Mouse (Mus musculus) kidney, embryonic 16.5 days (tissue): ENCODE data around the gene Scarb2. TPM values are rescaled to one million over a fixed set of nuclear protein-coding genes. Genes with fewer than 3 reads are reported as not detected.

Experiments
- ATAC-seq: fragments of 200-750 bp; cut with Nextera tagmentation; 2 replicates; pipeline ENCODE4 v1.8.0; 2017; ENCODE audit warnings: moderate TSS enrichment; ENCODE audit not compliant: low FRiP score, low TSS enrichment
- H3K27ac ChIP-seq: fragments of 300-500 bp; sonication (generic); 2 replicates; pipeline ENCODE4 v1.5.1; 2014; ENCODE audit warnings: low read length
- H3K27me3 ChIP-seq: fragments of 300-500 bp; sonication (generic); 2 replicates; pipeline ENCODE4 v1.6.1; 2014; ENCODE audit warnings: low read length, control low read depth, mixed read lengths; ENCODE audit not compliant: insufficient read depth
- H3K36me3 ChIP-seq: fragments of 300-500 bp; sonication (generic); 2 replicates; pipeline ENCODE4 v1.6.1; 2014; ENCODE audit warnings: low read length, control low read depth, mixed read lengths; ENCODE audit not compliant: insufficient read depth
- H3K4me1 ChIP-seq: fragments of 300-500 bp; sonication (generic); 2 replicates; pipeline ENCODE4 v1.6.1; 2014; ENCODE audit warnings: low read length, control low read depth, mixed read lengths; ENCODE audit not compliant: insufficient read depth
- H3K4me2 ChIP-seq: fragments of 300-500 bp; sonication (generic); replicated peaks from 2 replicates; pipeline ENCODE4 v1.6.1; 2014; ENCODE audit warnings: low read depth, low read length
- H3K4me3 ChIP-seq: fragments of 300-500 bp; sonication (generic); 2 replicates; pipeline ENCODE4 v1.5.1; 2014; ENCODE audit warnings: mild to moderate bottlenecking, low read length
- H3K9ac ChIP-seq: fragments of 300-500 bp; sonication (generic); replicated peaks from 2 replicates; pipeline ENCODE4 v1.6.1; 2014; ENCODE audit warnings: low read length
- H3K9me3 ChIP-seq: fragments of 300-500 bp; sonication (generic); 2 replicates; pipeline ENCODE4 v1.6.1; 2016; ENCODE audit warnings: low read length, control low read depth
- WGBS: fragments of 180-500 bp; shearing (Covaris S2); extraction: QIAGEN DNeasy Blood & Tissue Kit; methylation state at CpG from one replicate; pipeline ENCODE4 v1.1.7; 2014; 5-methylcytosine and 5-hydroxymethylcytosine counted together
- polyA plus RNA-seq: library from polyadenylated mRNA; unstranded; fragments of >200 nt; fragmentation: Nextera tagmentation; extraction: Ambion mirVana; gene quantifications from 2 replicates; pipeline ENCODE4 v1.2.1, GENCODE M21; 2015

Scarb2 gene
- polyA plus RNA-seq, 1 experiment from 2014 or later = 9.5 TPM

DNA sequence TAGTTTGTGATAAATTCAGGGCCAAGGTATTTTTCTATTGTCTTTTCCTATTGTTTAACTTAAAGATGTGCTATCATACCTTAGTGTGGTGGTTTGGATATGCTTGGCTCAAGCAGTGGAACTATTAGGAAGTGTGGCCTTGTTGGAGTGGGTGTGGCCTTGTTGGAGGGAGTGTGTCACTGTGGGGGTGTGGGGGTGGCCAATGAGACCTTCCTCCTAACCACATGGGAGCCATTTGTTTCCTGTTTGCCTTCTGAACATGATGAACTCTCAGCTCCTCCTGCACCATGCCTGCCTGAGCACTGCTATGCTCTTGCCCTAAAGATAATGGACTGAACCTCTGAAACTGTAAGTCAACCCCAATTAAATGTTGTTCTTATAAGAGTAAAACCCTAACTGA, 4.6 kb upstream of the Scarb2 start:
- Histone ChIP-seq H3K9ac (no peak overlapping the region), H3K27ac (no peak overlapping the region), H3K4me1 (peaks cover 4% of the 10 kb centered on the region), H3K36me3 (no peaks in the 10 kb centered on the region), H3K27me3 (no peaks in the 10 kb centered on the region), H3K4me3 (no peak overlapping the region), H3K9me3 (no peaks in the 10 kb centered on the region), H3K4me2 (no peak overlapping the region)
- no peak for ATAC-seq

DNA sequence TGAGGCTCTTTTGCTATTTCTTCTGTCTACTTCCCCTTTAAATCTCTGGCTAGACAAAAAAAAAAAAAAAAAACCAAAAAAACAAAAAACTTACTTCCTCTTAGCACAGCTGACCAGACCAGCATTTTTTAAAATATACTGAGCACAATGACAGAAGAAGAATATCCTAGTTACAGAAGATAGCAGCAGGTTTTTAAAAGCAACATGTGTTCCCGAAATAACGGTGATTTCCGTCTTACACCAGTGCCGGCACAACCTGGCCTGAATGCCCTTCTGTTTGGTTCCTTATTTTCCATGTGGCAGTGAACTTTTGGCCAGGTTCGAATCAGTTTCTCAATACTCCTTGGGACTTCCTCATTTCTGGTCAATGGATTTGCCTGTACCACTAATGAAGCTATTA, 2.2 kb upstream of the Scarb2 start:
- ATAC-seq = no peak
- no peak overlapping the region for H3K4me3 ChIP-seq
- 89% methylated on average over 5 of the region's 5 CpGs for WGBS

DNA sequence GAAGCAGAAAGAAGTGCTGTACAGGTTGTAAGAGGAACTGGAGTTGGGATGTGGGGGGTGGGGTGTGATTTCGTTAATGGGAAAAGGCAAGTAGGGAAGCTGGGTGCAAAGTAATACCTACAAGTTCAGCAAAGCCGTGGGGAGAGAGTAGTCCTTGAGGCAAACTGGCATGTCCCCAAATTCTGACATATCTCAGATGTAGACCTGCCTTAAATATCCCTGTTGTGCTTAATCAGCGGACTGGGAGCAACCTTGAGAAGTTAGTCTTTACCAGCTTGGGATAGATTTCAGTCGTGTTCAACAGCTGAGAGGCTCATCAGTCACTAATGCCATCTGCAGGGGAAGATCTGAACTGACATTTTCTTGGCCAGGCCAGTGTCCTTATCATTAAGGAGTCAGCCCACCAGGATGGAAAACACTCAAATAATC, 318 bp downstream of the Scarb2 start:
- WGBS = 24% methylated on average over 4 of the region's 4 CpGs
- no peak overlapping the region for H3K4me3 ChIP-seq
- no peaks in the 10 kb centered on the region for H3K27me3 ChIP-seq
- H3K4me1 ChIP-seq = peaks cover 20% of the 10 kb centered on the region
- H3K36me3 ChIP-seq = no peaks in the 10 kb centered on the region
- no peaks in the 10 kb centered on the region for H3K9me3 ChIP-seq
- ATAC-seq = no peak
- H3K9ac ChIP-seq = peak overlapping the region; percentile 72; the same call in 1 of the 2 replicates
- peak overlapping the region; percentile 86 for H3K4me2 ChIP-seq
- H3K27ac ChIP-seq = no peak overlapping the region

More for the DNA sequence above, 2.2 kb upstream of the Scarb2 start:
- no peak overlapping the region for H3K9ac ChIP-seq
- H3K4me1 ChIP-seq = peaks cover 17% of the 10 kb centered on the region
- no peak overlapping the region for H3K4me2 ChIP-seq
- no peaks in the 10 kb centered on the region for H3K27me3 ChIP-seq
- no peaks in the 10 kb centered on the region for H3K9me3 ChIP-seq
- H3K36me3 ChIP-seq = no peaks in the 10 kb centered on the region
- H3K27ac ChIP-seq = no peak overlapping the region

DNA sequence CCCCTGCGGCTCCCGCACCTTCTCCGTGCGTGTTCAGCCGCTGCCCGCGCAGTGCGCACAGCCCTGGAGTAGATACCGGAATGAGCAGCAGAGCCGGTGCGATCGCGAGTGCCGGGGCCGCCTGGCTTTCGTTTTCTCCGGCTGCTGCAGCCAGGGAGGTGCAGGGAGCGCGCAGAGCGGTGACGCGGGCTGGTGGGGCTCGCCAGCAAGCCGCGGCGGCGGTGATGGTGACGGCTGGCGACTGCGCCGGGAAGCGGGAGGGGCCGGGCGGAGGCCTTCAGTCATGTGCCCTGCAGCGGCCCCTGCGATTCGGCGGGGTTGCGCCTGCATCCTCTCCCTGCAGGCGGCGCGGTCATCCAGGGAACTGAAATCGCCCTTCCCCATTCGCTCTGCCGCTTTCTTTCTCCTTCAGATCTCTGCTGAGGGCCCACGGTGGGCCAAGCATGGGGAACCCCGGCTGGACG, 1.2 kb downstream of the Scarb2 start:
- ATAC-seq = peak; percentile 99
- 0% methylated on average over 47 of the region's 48 CpGs for WGBS

DNA sequence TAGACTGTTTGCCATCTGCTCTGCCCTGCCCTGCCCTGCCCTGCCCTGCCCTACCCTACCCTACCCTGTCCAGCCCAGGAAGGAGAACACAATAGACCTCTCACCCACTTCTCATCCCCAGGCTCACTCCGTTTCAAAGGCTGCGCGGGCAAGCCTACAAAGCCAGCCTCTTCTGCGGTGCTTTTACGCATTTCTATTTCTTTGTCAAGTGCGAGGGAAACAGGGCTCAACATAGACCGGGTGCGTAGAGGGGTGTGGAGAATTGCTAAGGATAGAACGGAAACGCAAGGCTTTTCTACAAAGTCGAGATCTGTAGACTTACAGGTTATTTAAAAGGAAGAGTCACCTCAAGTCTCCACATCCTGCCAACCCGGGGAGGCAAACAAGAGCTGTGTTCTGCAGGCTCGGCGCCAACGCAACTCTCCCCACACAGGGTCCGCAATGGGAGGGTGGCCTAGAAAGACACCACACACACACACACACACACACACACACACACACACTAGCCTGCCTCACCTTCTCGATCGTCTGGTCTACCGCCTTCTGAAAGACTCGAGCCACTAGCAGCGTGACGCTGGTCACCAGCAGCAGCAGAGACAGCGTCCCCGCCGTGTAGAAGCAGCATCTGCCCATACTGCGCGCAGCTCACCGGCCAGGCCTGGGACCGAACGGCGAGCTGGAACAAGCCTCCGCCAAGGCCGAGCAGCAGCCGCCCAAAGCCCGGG, 1.8 kb downstream of the Scarb2 start:
- H3K4me2 ChIP-seq = peak overlapping the region; percentile 86
- WGBS = under 1% methylated on average over 35 of the region's 35 CpGs
- peak; percentile 82 for ATAC-seq
- peak overlapping the region; percentile 90 for H3K4me3 ChIP-seq
- peaks cover 20% of the 10 kb centered on the region for H3K4me1 ChIP-seq
- H3K9me3 ChIP-seq = no peaks in the 10 kb centered on the region
- H3K9ac ChIP-seq = peak overlapping the region; percentile 93
- no peaks in the 10 kb centered on the region for H3K36me3 ChIP-seq
- no peaks in the 10 kb centered on the region for H3K27me3 ChIP-seq
- peak overlapping the region; percentile 94 for H3K27ac ChIP-seq

More for the DNA sequence above, 1.2 kb downstream of the Scarb2 start:
- peak overlapping the region; percentile 94 for H3K27ac ChIP-seq
- H3K36me3 ChIP-seq = no peaks in the 10 kb centered on the region
- H3K27me3 ChIP-seq = no peaks in the 10 kb centered on the region
- H3K9me3 ChIP-seq = no peaks in the 10 kb centered on the region
- peak overlapping the region; percentile 86 for H3K4me2 ChIP-seq
- H3K9ac ChIP-seq = peak overlapping the region; percentile 93
- peak overlapping the region; percentile 90 for H3K4me3 ChIP-seq
- peaks cover 20% of the 10 kb centered on the region for H3K4me1 ChIP-seq

DNA sequence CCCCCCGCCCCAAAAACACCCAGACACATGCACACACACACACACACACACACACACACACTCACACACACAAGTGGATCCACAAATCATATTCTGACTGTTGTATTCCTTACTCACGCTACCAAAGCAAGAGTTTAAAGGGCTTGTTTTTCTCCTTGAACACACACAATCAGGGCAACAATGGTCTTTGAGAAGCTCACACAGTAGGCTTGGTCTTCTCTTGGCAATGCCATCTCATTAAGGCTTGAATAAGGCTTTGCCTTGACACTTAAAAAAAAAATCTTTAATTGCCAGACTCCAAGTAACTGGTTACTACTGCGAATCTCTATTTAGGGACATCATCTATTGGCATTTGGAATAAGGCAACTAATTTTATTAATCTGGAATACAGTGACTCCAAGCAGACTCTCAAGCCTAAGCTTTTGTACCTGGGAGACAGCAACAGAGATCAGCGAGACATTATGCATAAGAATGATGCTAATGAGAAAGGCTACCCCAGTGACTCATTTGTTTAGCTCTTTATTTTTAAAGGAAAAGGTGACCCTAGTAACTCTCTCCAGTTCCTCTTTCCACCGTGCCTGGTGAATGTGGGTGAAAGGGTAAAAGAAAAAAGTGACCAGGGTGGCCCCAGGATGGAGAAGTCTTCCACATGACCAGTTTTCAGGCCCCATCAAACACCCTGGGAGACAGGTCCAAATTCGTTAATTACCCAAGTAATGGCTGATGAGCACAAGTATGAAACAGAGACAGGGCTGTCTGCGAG, 2.6 kb downstream of the Scarb2 start:
- Histone ChIP-seq H3K4me3 (peak overlapping the region; percentile 90), H3K9ac (peak overlapping the region; percentile 93), H3K4me1 (peaks cover 20% of the 10 kb centered on the region), H3K4me2 (peak overlapping the region; percentile 86), H3K9me3 (no peaks in the 10 kb centered on the region), H3K27me3 (no peaks in the 10 kb centered on the region), H3K36me3 (no peaks in the 10 kb centered on the region), H3K27ac (peak overlapping the region; percentile 94; the same call in 1 of the 2 replicates)
- 34% methylated on average over 7 of the region's 7 CpGs for WGBS
- ATAC-seq = no peak

DNA sequence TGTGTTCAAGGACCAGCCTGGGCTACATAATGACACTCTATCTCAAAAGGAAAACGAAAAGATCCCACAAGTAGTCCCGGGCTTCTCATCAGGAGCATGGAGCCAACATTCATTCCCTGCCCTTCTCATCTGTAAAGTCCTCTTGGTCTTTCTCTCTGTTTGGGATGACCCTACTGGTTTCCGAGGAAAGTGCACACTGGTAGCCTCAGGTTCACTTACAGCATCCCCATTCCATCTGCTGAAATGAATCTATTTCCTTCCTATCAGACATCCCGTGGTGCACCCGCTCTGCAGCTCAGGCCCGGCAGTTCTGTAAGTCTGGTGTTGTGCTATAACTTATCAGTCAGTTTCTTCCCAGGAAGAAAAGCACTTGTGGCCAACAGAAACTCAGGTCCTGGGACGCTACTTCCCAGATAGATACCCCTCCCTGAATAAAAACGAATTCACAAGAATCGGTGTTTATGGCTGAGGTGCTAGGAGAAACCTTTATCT, 3.2 kb downstream of the Scarb2 start:
- Histone ChIP-seq H3K27me3 (no peaks in the 10 kb centered on the region), H3K9me3 (no peaks in the 10 kb centered on the region), H3K4me3 (no peak overlapping the region), H3K36me3 (no peaks in the 10 kb centered on the region), H3K4me2 (no peak overlapping the region), H3K27ac (no peak overlapping the region), H3K9ac (no peak overlapping the region), H3K4me1 (peaks cover 22% of the 10 kb centered on the region)
- 80% methylated on average over 9 of the region's 9 CpGs for WGBS
- no peak for ATAC-seq

DNA sequence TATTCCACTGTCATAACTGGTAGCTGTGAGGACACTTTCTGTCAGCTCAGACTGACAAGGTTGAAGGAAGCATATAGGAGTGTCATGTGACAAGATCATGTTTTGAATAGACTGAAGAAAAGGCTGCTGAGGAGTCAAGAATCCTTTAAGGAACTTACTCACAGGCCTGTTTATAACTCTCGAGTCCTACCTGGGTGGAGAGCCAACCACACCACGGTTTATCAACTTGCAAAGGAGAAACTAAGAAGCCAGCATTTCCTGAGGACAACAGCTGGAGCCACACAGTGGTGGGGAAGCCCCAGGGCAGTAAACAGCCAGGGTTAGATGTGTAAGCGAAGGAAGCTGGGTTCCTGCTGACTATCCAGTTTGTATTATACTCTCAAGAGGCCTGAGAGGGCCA, 7.3 kb downstream of the Scarb2 start:
- H3K27ac ChIP-seq = no peak overlapping the region
- 56% methylated on average over 3 of the region's 3 CpGs for WGBS
- ATAC-seq = no peak
- H3K36me3 ChIP-seq = no peaks in the 10 kb centered on the region
- H3K27me3 ChIP-seq = no peaks in the 10 kb centered on the region
- no peak overlapping the region for H3K9ac ChIP-seq
- H3K4me2 ChIP-seq = no peak overlapping the region
- no peaks in the 10 kb centered on the region for H3K9me3 ChIP-seq
- no peak overlapping the region for H3K4me3 ChIP-seq
- peaks cover 9% of the 10 kb centered on the region for H3K4me1 ChIP-seq

DNA sequence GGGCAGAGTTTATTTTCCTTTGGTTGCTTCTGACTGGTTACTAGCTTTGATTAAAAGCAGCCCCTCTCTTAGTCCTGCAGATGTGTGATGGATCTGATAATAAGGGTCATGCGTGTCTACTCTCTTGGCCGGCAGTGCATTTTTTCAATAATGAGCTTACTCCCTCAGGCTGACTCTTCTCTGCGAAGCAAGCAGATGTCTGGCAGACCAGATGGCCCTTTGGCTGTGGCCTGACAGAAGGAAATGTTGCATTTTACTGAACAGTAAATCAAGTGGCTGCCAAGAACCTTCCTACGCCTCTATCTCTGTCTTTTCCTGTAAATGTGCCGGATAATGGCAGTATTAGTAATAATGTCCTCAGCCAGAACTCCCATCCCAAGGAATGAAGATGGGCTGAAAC, 8.0 kb downstream of the Scarb2 start:
- peaks cover 10% of the 10 kb centered on the region for H3K4me1 ChIP-seq

DNA sequence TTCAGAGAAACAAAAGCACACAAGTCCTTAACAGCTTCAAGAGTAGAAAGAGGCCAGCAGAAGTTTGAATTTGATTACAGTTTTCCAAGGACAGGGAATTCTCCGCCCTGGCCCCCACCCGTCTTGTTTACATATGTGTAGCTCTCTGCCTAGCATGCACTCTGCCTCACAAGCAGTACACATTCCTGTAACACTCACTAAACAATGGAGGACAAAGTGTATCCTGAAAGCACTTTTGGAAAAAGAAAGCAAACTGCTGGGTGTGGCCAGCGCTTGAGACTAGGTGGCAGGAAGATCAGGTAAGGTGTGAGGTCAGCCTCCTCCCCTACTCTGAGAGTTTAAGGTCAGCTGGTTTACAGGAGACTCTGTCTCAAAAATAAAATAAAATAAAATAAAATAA, 8.4 kb downstream of the Scarb2 start:
- H3K4me1 ChIP-seq = peaks cover 14% of the 10 kb centered on the region
- no peaks in the 10 kb centered on the region for H3K27me3 ChIP-seq

More for the DNA sequence above, 8.0 kb downstream of the Scarb2 start:
- no peaks in the 10 kb centered on the region for H3K9me3 ChIP-seq
- H3K36me3 ChIP-seq = no peaks in the 10 kb centered on the region
- no peak overlapping the region for H3K9ac ChIP-seq
- peak; percentile 58; the same call in 1 of the 2 replicates for ATAC-seq
- H3K4me2 ChIP-seq = no peak overlapping the region
- 18% methylated on average over 5 of the region's 5 CpGs for WGBS
- no peaks in the 10 kb centered on the region for H3K27me3 ChIP-seq
- H3K27ac ChIP-seq = no peak overlapping the region
- no peak overlapping the region for H3K4me3 ChIP-seq

More for the DNA sequence above, 8.4 kb downstream of the Scarb2 start:
- no peak for ATAC-seq
- no peaks in the 10 kb centered on the region for H3K36me3 ChIP-seq
- H3K4me3 ChIP-seq = no peak overlapping the region
- H3K9ac ChIP-seq = no peak overlapping the region
- H3K27ac ChIP-seq = no peak overlapping the region
- no peak overlapping the region for H3K4me2 ChIP-seq
- H3K9me3 ChIP-seq = no peaks in the 10 kb centered on the region
- WGBS = 74% methylated on average over 3 of the region's 3 CpGs
